Mouse (Mus musculus) liver, embryonic 14.5 days (tissue): ENCODE data around the gene Pacrg. TPM values are rescaled to one million over a fixed set of nuclear protein-coding genes. Genes with fewer than 3 reads are reported as not detected.

Experiments
- ATAC-seq: fragments of 200-750 bp; cut with Nextera tagmentation; 2 replicates; pipeline ENCODE4 v1.8.0; 2017; ENCODE audit warnings: moderate number of reproducible peaks, mild to moderate bottlenecking, moderate library complexity; ENCODE audit not compliant: insufficient read depth
- DNase-seq, 3 experiments: peaks; one replicate each; pipeline ENCODE4 v3.0.0-alpha.2; 2012 to 2013; ENCODE audit warnings: low read depth in 3 of 3, low spot score in 3 of 3
- H3K27ac ChIP-seq: fragments of 300-500 bp; sonication (generic); 2 replicates; pipeline ENCODE4 v1.5.1; 2014; ENCODE audit warnings: moderate library complexity, mild to moderate bottlenecking, control low read depth, inconsistent platforms
- H3K27me3 ChIP-seq: fragments of 300-500 bp; sonication (generic); 2 replicates; pipeline ENCODE4 v1.6.1; 2014; ENCODE audit warnings: mild to moderate bottlenecking, low read length, moderate library complexity; ENCODE audit not compliant: control insufficient read depth, insufficient read depth
- H3K36me3 ChIP-seq: fragments of 300-500 bp; sonication (generic); replicated peaks from 2 replicates; pipeline ENCODE4 v1.6.1; 2014; ENCODE audit warnings: low read depth; ENCODE audit not compliant: control insufficient read depth, insufficient read depth
- H3K4me1 ChIP-seq, 2 experiments: fragments of 200-500 bp in 1 of 2; fragments of 300-500 bp in 1 of 2; sonication (generic) in 1 of 2; replicated peaks; 2 replicates each; pipeline ENCODE4 v1.6.1; 2012 to 2014; ENCODE audit warnings: antibody characterized with exemption in 1 of 2, inconsistent platforms in 1 of 2, low read length in 1 of 2; ENCODE audit not compliant: control insufficient read depth in 2 of 2, insufficient read depth in 2 of 2
- H3K4me2 ChIP-seq: fragments of 300-500 bp; sonication (generic); 2 replicates; pipeline ENCODE4 v1.6.1; 2014; ENCODE audit warnings: low read depth, mild to moderate bottlenecking, control low read depth, moderate library complexity
- H3K4me3 ChIP-seq, 2 experiments: fragments of 200-500 bp in 1 of 2; fragments of 300-500 bp in 1 of 2; sonication (generic) in 1 of 2; 2 replicates each; pipeline ENCODE4 v1.5.1; 2012 to 2014; ENCODE audit warnings: low read depth in 2 of 2, low read length in 2 of 2, mild to moderate bottlenecking in 2 of 2, control low read depth in 1 of 2, inconsistent platforms in 1 of 2, moderate library complexity in 1 of 2; ENCODE audit not compliant: insufficient read depth in 1 of 2
- H3K9ac ChIP-seq: fragments of 300-500 bp; sonication (generic); replicated peaks from 2 replicates; pipeline ENCODE4 v1.6.1; 2014; ENCODE audit warnings: mild to moderate bottlenecking, control low read depth, moderate library complexity
- H3K9me3 ChIP-seq: fragments of 300-500 bp; sonication (generic); 2 replicates; pipeline ENCODE4 v1.6.1; 2016; ENCODE audit warnings: low read length, mixed read lengths; ENCODE audit not compliant: control insufficient read depth
- CTCF ChIP-seq: IDR thresholded peaks from 2 replicates; pipeline ENCODE4 v1.5.1; 2016; ENCODE audit warnings: antibody characterized with exemption, low read depth, control low read depth
- EP300 ChIP-seq: IDR thresholded peaks from 2 replicates; pipeline ENCODE4 v1.6.1; 2016; ENCODE audit warnings: antibody characterized with exemption, low read depth
- WGBS: fragments of 180-500 bp; shearing (Covaris S2); extraction: QIAGEN DNeasy Blood & Tissue Kit; methylation state at CpG from one replicate; pipeline ENCODE4 v1.1.7; 2014; ENCODE audit not compliant: insufficient replicate concordance; 5-methylcytosine and 5-hydroxymethylcytosine counted together
- polyA plus RNA-seq, 2 experiments: library from polyadenylated mRNA; depleted of rRNA in 1 of 2; stranded (reverse) in 1 of 2; unstranded in 1 of 2; fragments of >200 nt; fragmentation: Nextera tagmentation in 1 of 2; extraction: Ambion mirVana in 1 of 2; gene quantifications; 2 replicates each; pipeline versions ENCODE4 v1.2.1 to v1.2.3; 2012 to 2014

The Pacrg gene
- polyA plus RNA-seq, 2 experiments = 0.04 TPM; not detected in 1

DNA sequence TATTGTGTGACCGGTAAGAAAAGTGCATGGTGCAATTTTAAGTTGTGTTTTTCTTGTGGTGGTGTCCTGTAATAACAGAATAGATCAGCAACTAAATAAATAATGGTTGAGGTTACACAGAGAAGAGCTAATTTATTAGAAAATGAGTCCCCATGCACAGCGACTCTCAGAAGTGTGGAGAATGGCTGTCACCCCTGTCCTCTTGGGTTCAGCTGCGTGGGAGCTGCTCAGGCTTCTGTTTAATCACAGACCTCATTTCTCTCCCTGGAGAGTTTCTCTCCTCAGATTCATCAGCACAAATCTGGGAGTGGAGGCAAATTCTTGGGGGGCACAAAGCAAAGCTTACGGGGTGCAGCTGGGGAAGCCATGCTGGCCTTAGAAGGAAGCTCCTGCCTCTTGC, 163.0 kb downstream of the Pacrg start:
- Histone ChIP-seq H3K4me2 (no peak overlapping the region), H3K4me3 (no peak overlapping the region), H3K27ac (no peak overlapping the region), H3K9me3 (no peaks in the 10 kb centered on the region), H3K4me1 (no peaks in the 10 kb centered on the region), H3K36me3 (no peaks in the 10 kb centered on the region), H3K9ac (no peak overlapping the region), H3K27me3 (no peaks in the 10 kb centered on the region)
- 68% methylated on average over 4 of the region's 4 CpGs for WGBS
- DNase-seq (no peak), ATAC-seq (no peak)
- TF ChIP-seq CTCF = no peak
- TF ChIP-seq EP300 = no peak

DNA sequence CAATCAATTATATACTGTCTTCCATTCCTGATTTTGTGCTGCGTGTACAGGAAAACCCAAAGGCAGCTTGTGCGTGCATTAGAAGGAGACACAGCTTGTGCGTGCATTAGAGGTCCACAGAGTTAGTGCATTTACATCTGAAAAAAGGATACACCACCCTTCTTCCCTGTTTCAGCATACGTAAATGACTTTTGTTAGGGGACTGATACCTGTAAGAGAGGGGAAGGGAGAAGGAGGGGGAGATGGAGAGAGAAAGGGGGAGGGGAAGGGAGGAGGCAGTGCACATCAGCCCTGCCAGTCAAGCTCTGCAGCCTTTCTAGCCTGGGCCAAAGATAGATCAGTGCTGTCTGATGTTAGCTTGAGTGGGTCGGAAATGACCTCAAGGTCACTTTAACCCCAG, 164.6 kb downstream of the Pacrg start:
- Histone ChIP-seq H3K27ac (no peak overlapping the region), H3K36me3 (no peaks in the 10 kb centered on the region), H3K4me3 (no peak overlapping the region), H3K9me3 (no peaks in the 10 kb centered on the region), H3K9ac (no peak overlapping the region), H3K4me1 (no peaks in the 10 kb centered on the region), H3K4me2 (no peak overlapping the region), H3K27me3 (no peaks in the 10 kb centered on the region)
- 62% methylated on average over 5 of the region's 5 CpGs for WGBS
- TF ChIP-seq CTCF (no peak), EP300 (no peak)
- ATAC-seq (no peak), DNase-seq (no peak)

DNA sequence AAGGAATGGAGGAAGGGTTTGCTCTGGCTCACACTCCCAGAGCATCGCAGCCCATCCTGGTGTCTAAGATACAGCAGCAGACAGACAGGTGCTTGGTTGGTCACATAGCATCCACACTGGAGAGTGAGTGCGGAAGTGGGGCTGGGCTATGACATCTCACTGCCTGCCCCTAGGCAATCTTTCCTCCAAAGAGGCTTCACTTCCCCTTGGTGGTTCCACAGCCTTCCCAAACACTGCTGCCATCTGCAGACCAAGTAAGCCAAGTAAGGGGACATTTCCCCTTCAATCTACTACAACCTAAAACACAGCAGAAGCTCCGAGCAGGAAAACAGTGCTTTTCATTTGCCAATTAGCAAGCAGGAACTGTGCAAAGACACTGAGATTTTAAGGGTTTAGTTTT, 165.1 kb downstream of the Pacrg start:
- TF ChIP-seq EP300 = no peak
- TF ChIP-seq CTCF = no peak

DNA sequence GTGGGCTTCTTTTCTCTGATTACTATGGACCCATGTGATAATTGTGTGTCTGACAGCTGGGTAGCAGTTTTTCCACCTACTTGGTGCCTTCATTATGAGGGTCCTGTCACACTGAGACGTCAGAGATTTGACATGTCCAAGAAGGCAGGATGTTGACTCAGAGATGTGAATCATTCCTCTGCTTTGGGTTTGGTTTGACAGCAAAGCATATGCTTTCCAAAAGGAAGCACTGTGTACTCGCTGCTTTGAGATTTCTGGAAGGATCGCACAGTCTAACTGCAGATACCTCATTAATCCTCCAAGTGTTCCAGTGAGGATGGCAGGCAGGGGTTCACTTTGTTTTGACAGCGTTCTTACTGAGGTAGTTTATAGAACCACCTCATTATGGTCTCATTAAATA, 178.8 kb downstream of the Pacrg start:
- ATAC-seq (no peak), DNase-seq (no peak)
- no peak for TF ChIP-seq EP300
- no peak for TF ChIP-seq CTCF
- no peaks in the 10 kb centered on the region for H3K4me1 ChIP-seq
- no peak overlapping the region for H3K4me3 ChIP-seq
- no peaks in the 10 kb centered on the region for H3K27me3 ChIP-seq
- H3K4me2 ChIP-seq = no peak overlapping the region
- H3K9me3 ChIP-seq = no peaks in the 10 kb centered on the region
- H3K36me3 ChIP-seq = no peaks in the 10 kb centered on the region
- WGBS = 51% methylated on average over 4 of the region's 4 CpGs
- H3K9ac ChIP-seq = no peak overlapping the region
- no peak overlapping the region for H3K27ac ChIP-seq

More for the DNA sequence above, 165.1 kb downstream of the Pacrg start:
- no peak for ATAC-seq
- Histone ChIP-seq H3K4me1 (no peaks in the 10 kb centered on the region), H3K27me3 (no peaks in the 10 kb centered on the region), H3K4me2 (no peak overlapping the region), H3K27ac (no peak overlapping the region), H3K9me3 (no peaks in the 10 kb centered on the region), H3K9ac (no peak overlapping the region), H3K4me3 (no peak overlapping the region), H3K36me3 (no peaks in the 10 kb centered on the region)
- WGBS = 42% methylated on average over 3 of the region's 3 CpGs
- DNase-seq = no peak

DNA sequence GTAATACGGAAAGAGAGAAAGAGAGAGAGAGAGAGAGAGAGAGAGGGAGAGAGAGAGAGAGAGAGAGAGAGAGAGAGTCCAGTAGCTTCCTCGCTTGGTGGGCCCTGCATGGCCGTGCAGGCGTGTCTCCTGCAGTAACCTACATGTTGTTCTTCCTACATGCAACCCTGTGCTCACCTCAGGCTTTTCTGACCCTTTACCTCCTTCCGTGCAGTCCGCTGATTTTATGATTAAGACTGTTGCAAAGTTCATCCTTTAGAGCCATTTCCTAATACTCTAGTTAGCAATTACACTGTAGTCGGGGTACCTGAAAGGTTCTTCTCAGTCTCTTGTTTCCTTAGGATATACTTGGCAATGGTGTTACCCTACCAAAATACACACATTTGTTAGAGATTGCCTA, 196.5 kb downstream of the Pacrg start:
- H3K9ac ChIP-seq = no peak overlapping the region
- H3K4me3 ChIP-seq = no peak overlapping the region
- no peak overlapping the region for H3K27ac ChIP-seq
- H3K4me2 ChIP-seq = no peak overlapping the region
- H3K4me1 ChIP-seq = no peaks in the 10 kb centered on the region
- H3K9me3 ChIP-seq = no peaks in the 10 kb centered on the region
- ATAC-seq = no peak
- WGBS = 74% methylated on average over 7 of the region's 7 CpGs
- DNase-seq = no peak
- H3K36me3 ChIP-seq = no peaks in the 10 kb centered on the region
- H3K27me3 ChIP-seq = no peaks in the 10 kb centered on the region
- TF ChIP-seq EP300 = no peak
- TF ChIP-seq CTCF = no peak
